ENCODE assay signal across 27 mouse cellular contexts in genomic region chr4:148678105-148678504, GRCm38 (mm10). TPM values are rescaled to one million over a fixed set of nuclear protein-coding genes. Genes with fewer than 3 reads are reported as not detected.
"Had no signal": no experiment of that assay in that cellular context is flagged by ENCODE, and none has a peak within 500 bp of the region (broad histone marks: within the 10 kb centered on the region; RNA-seq: fewer than 3 reads in every experiment).

No protein-coding gene starts in this region.

- DNase-seq: kidney, adult 18-20 months; kidney, postnatal 10 days; layer of hippocampus, postnatal 36 days; left cerebral cortex, postnatal 4 days; liver, postnatal 0 days; lung, embryonic 14.5 days; right cerebral cortex, adult 18-20 months; right cerebral cortex, postnatal 14 days; right cerebral cortex, postnatal 4 days; spleen, adult 18-20 months; thymus, postnatal 25 days had no signal

- H3K27ac ChIP-seq: left cerebral cortex, adult 2 months; limb, embryonic 12.5 days; limb, embryonic 15.5 days; liver, embryonic 14.5 days; macrophage; midbrain, embryonic 12.5 days; midbrain, embryonic 15.5 days; neural tube, embryonic 12.5 days; neural tube, embryonic 15.5 days had no signal

- H3K4me3 ChIP-seq: left cerebral cortex, adult 2 months; limb, embryonic 12.5 days; limb, embryonic 15.5 days; midbrain, embryonic 12.5 days; midbrain, embryonic 15.5 days; neural tube, embryonic 12.5 days; neural tube, embryonic 15.5 days; stomach, embryonic 15.5 days had no signal

RNA-seq across cellular contexts. Expression of gene Gm572, which starts 35.0 kb away (rescaled TPM):
- total RNA-seq: layer of hippocampus, adult 8-10 months; layer of hippocampus, postnatal 10 days; layer of hippocampus, postnatal 36 days; left cerebral cortex, adult 2 months; left cerebral cortex, postnatal 10 days; left cerebral cortex, postnatal 4 days had no signal
- polyA plus RNA-seq: limb, embryonic 12.5 days; limb, embryonic 15.5 days; liver, embryonic 11.5 days; liver, embryonic 14.5 days; liver, postnatal 0 days; lung, embryonic 14.5 days; lung, postnatal 0 days; macrophage; midbrain, embryonic 12.5 days; midbrain, embryonic 15.5 days; neural tube, embryonic 12.5 days; neural tube, embryonic 15.5 days; thymus, postnatal 0 days had no signal
